In genomic region chr17:84791156-84791555, GRCm38 (mm10) we compare ENCODE assay signal across 8 mouse cellular contexts. TPM values are rescaled to one million over a fixed set of nuclear protein-coding genes. Genes with fewer than 3 reads are reported as not detected.
DNase-seq lines count a peak whose midpoint lies in the region; ATAC-seq and TF ChIP-seq lines count a peak whose summit lies in the region.

No protein-coding gene starts in this region.

- peak overlapping the region; percentile 89 for H3K9ac ChIP-seq in hindbrain, embryonic 12.5 days
- peak overlapping the region; percentile 91 for H3K9ac ChIP-seq in lung, embryonic 16.5 days (ENCODE audit: low read length)

- peak overlapping the region; percentile 97 for H3K4me2 ChIP-seq in hindbrain, embryonic 12.5 days (replicated peaks)
- H3K4me2 ChIP-seq in lung, embryonic 16.5 days (ENCODE audit: low read depth, low read length), result peak overlapping the region; percentile 67

- no peaks in the 10 kb centered on the region for H3K36me3 ChIP-seq in thymus, adult 2 months (ENCODE audit: control insufficient read depth, insufficient read depth, low read length)
- H3K36me3 ChIP-seq in hindbrain, embryonic 12.5 days, result no peaks in the 10 kb centered on the region
- no peaks in the 10 kb centered on the region for H3K36me3 ChIP-seq in lung, embryonic 16.5 days (ENCODE audit: control insufficient read depth, insufficient read depth, low read length)

- no peaks in the 10 kb centered on the region for H3K9me3 ChIP-seq in hindbrain, embryonic 12.5 days (replicated peaks)
- no peaks in the 10 kb centered on the region for H3K9me3 ChIP-seq in lung, embryonic 16.5 days (ENCODE audit: control insufficient read depth, low read length)

- DNase-seq in adrenal gland, postnatal 14 days, result peak; percentile 34
- DNase-seq in adrenal gland, adult 2 months, result no peak
- DNase-seq in thymus, adult 2 months, result peak; percentile 22
- DNase-seq in thymus, postnatal 4 days, result no peak
- peak; percentile 21 for DNase-seq in thymus, postnatal 14 days
- DNase-seq in retina, postnatal 1 day, result no peak

- peak overlapping the region; percentile 78; the same call in 1 of the 2 replicates for H3K4me3 ChIP-seq in thymus, adult 2 months (ENCODE audit: control insufficient read depth, insufficient read depth, low read length)
- peak overlapping the region; percentile 100 for H3K4me3 ChIP-seq in hindbrain, embryonic 12.5 days
- H3K4me3 ChIP-seq in lung, embryonic 16.5 days (ENCODE audit: low read length), result peak overlapping the region; percentile 100

- peak; percentile 21; the same call in 1 of the 2 replicates for ATAC-seq in hindbrain, embryonic 12.5 days (ENCODE audit: low FRiP score)
- peak; percentile 26 for ATAC-seq in lung, embryonic 16.5 days (ENCODE audit: low read depth)

- TF ChIP-seq POLR2A in thymus, adult 2 months (IDR thresholded peaks at IDR 0.05; ENCODE audit: control insufficient read depth, extremely low read depth, insufficient read depth, low read length, poor library complexity), result no peak

- H3K4me1 ChIP-seq in thymus, adult 2 months (replicated peaks; ENCODE audit: control insufficient read depth, insufficient read depth, low read length), result peaks cover 8% of the 10 kb centered on the region
- peaks cover 23% of the 10 kb centered on the region for H3K4me1 ChIP-seq in hindbrain, embryonic 12.5 days
- H3K4me1 ChIP-seq in lung, embryonic 16.5 days (replicated peaks; ENCODE audit: control insufficient read depth, insufficient read depth, low read length), result peaks cover 16% of the 10 kb centered on the region

- WGBS in thymus, adult 2 months, result 2% methylated on average over 8 of the region's 8 CpGs
- WGBS in hindbrain, embryonic 12.5 days, result 5% methylated on average over 8 of the region's 8 CpGs
- WGBS in lung, embryonic 16.5 days, result 3% methylated on average over 8 of the region's 8 CpGs

- no peaks in the 10 kb centered on the region for H3K27me3 ChIP-seq in thymus, adult 2 months (ENCODE audit: control insufficient read depth, insufficient read depth, low read length)
- H3K27me3 ChIP-seq in hindbrain, embryonic 12.5 days, result no peaks in the 10 kb centered on the region
- H3K27me3 ChIP-seq in lung, embryonic 16.5 days (ENCODE audit: control insufficient read depth, insufficient read depth, low read depth, low read length), result no peaks in the 10 kb centered on the region

- no peak for TF ChIP-seq CTCF in thymus, adult 2 months (IDR thresholded peaks at IDR 0.05; ENCODE audit: borderline replicate concordance, control insufficient read depth, extremely low read depth, insufficient read depth, low read length, poor library complexity)

- H3K27ac ChIP-seq in thymus, adult 2 months (ENCODE audit: control insufficient read depth, insufficient read depth, low read length), result peak overlapping the region; percentile 54
- peak overlapping the region; percentile 79 for H3K27ac ChIP-seq in hindbrain, embryonic 12.5 days
- peak overlapping the region; percentile 74 for H3K27ac ChIP-seq in lung, embryonic 16.5 days (ENCODE audit: low read length)

RNA-seq across cellular contexts. Expression of gene Lrpprc, which starts 0.6 kb away (rescaled TPM):
- 84.6 and 86.6 TPM in 2 replicates for total RNA-seq in adrenal gland, postnatal 14 days (2021)
- 10 to 100 TPM; 67.1 to 72.5 TPM for total RNA-seq in adrenal gland, adult 2 months (2021)
- polyA plus RNA-seq in adrenal gland, adult 2 months (2012; rRNA removed), result 19.9 and 21.6 TPM in 2 replicates
- polyA plus RNA-seq in thymus, adult 2 months (2012; rRNA removed), result 10.0 and 12.6 TPM in 2 replicates
- polyA plus RNA-seq in hindbrain, embryonic 12.5 days (2016; fragmentation: Nextera tagmentation; extraction: Ambion mirVana), result 52.0 and 52.3 TPM in 2 replicates
- 31.7 and 33.4 TPM in 2 replicates for polyA plus RNA-seq in lung, embryonic 16.5 days (2015; fragmentation: Nextera tagmentation; extraction: Ambion mirVana)

Comparison
In these comparisons a context has a peak if more than half of its experiments do, and no peak if none do; other contexts are left out.
1. DNase-seq: peak in adrenal gland, postnatal 14 days (single experiment), thymus, adult 2 months (single experiment) and thymus, postnatal 14 days (single experiment); none in adrenal gland, adult 2 months (single experiment), thymus, postnatal 4 days (single experiment) and retina, postnatal 1 day (single experiment).
2. Peak in every context shown above with its lines, with median percentiles within 50 percentile points of each other: H3K27ac ChIP-seq and H3K4me3 ChIP-seq.